Mouse (Mus musculus) thymus, postnatal 14 days (tissue): ENCODE data around the gene Ccdc58.
"Not testable (repeated sequence)": the region's sequence is repeated elsewhere in the genome, so short reads cannot be mapped to it uniquely, and the experiment has no call there.

ENCODE experiments used
- DNase-seq: peaks from one replicate; pipeline ENCODE4 v3.0.0; 2021

The Ccdc58 gene

DNA sequence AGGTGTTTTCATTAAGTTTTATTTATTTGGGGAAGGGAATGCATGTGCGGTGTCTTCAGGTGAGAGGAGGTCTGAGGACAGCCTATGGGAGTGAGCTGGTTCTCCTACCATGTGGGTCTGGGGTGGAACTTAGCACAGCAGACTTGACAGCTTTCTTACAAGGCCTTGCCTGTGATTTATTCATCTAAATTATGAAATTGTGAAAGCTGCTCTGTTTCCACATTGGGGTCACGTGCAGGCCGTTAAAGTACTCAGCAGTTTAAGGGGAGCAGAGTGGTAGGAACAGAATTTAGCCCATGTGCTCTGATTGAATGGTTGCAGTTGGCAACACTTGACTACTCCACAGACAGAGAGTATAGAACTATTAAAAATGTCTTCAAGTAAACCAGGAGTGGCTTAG, 8.4 kb downstream of the Ccdc58 start:
- DNase-seq, result no peak

DNA sequence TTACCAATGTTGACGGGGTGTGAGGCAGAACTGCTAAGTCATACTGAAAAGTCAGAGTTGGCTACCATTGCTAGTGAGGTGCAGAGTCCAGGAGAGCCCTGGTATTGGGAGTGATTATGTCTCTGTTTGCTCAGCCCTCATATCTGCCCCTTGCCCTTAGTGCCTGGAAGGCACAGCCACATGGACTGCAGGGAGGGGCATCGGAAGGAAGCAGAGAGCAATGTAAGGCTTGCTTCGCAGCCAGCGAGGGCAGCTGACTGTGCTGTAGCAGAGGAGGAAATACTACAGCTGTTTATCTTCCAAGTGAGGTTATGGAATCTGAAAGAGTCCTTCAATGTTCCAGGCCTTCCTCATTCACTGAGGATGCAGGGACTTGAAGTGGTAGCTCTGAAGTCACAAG, 16.4 kb downstream of the Ccdc58 start:
- DNase-seq, result no peak

DNA sequence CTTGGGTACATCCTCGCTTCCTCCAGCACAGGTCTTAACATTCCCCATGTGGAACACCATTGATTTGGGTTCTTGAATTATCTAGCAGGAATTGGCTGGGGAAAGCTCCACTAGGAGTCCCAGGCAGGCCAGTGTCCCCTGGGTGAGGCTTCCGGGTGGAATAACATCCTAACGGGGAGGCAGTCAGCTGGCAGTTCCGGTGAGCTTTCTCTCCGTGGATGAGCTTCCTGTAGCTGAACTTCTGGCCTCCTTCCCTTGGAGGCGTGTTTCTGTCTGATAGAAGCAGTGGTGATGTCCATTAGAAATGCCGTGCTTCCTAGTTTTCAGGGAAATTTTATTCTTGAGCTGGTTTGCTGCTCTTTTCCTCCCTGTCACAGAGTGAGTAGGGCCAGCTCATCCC, 17.6 kb downstream of the Ccdc58 start:
- no peak for DNase-seq

DNA sequence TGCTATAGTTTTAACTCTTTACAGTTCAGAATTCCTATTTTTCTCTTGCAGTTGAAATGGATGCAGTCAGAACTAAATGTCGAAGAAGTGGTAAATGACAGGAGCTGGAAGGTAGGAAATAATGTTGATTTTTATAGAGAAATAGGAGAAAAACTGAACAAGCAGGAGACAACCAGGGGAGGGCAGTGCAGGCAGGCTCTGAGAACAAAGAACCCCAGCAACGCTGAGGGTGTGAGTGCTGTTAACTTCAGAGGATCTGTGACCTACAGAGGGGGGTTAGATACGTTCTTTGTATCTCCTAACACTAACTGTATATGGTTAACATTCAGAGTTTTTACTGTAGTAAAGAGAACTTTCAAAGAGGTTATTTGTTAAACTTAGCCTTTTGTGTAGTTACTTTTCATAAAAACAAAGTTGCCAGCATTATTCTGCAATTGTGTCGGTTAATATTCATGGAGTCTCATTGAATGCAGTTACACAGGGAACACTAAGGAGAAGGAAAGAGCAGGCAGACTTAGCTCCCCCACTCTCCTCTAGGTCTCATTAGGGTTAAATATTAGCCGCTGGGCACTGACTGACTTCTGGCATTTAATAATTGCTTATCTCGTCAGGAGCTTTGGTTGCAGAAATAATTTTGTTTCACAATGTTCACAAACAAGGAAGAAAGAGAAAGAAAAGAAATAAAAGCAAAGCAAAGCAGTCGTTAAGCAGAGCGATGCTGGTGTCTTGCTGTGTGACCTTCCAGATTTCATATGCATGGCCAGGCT, 18.5 kb downstream of the Ccdc58 start:
- DNase-seq, result no peak

DNA sequence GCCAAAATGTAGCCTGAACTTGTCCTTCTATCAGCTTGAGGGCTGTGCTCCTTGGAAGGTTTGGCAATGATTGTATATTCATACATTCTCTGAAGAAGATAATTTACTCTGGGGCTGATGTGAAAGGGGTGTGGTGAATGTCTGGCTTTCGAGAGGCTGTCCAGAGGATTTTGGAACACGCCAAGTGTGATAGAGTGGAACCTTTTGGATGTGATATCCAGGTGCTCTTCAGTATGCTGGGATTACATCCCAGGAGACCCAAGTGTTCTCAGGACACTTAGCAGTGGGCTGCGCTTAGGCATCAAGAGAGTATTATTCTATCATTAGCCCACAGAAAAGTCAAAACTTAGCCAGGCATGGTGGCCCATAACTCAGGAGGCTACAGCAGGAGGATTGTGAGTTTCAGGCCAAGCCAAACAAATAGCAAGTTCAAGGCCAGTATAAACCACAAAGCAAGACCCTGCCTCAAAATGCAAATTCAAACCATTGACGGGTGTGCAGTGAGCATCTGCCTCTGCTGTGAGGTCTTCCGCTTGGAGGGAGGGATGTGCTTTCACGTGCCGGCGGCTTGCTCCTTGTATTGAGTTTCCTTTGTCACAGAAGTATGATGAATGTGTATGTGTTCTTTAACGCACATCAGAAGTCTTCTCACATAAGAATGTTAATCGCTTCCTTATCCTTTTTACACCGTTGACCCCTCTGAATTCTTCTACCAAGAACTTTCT, 19.5 kb downstream of the Ccdc58 start:
- DNase-seq, result no peak

DNA sequence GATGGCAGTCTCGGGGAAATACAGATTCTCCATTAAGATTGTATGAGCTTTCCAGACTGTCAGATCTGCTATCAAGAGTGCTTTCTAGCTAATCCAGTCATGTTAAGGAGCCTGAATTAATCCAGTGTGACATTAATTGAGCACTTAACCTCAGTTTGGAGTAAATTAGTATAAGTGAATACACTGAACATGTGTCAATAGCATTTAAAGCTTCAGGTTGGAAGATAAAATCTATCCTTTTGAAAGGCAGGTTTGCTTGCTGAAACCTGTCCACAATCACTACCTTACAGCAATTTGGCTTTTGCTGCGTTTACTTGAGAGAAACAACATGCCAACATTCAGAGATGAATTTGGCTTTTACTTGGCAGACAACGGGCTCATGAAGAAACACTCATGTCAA, 22.6 kb downstream of the Ccdc58 start:
- DNase-seq, result no peak

DNA sequence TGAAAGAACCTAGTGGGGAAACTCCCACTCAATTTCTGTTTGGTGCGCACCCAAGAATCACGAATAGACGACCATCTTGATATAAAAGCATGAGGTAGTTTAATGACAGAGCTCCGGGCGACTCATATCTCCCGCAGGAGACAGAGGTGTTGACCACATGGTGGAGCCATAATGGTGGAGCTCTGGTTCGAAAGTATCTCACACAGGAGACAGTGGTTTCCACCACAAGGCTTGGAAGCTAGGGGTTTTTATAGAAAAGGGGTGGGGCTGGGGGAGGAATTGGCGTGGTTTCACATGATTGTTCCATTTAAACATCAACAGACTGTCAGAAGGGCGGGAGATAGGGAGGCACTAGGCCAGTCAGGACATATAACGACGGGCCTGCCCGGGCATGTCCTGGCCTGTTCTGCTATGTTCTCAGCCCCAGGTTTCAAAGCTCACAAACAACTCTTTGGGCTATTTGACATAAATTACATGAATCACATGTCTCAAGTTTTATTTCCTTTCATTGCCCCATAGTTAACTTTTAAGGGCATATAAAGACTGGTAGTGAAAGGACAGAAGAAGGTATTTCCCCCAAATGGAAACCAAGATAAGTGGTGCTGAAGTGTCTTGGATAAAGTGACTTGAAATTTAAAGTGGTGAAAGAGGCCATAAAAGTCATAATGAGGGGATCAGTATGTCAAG, 26.5 kb downstream of the Ccdc58 start:
- DNase-seq, result not testable (repeated sequence)

DNA sequence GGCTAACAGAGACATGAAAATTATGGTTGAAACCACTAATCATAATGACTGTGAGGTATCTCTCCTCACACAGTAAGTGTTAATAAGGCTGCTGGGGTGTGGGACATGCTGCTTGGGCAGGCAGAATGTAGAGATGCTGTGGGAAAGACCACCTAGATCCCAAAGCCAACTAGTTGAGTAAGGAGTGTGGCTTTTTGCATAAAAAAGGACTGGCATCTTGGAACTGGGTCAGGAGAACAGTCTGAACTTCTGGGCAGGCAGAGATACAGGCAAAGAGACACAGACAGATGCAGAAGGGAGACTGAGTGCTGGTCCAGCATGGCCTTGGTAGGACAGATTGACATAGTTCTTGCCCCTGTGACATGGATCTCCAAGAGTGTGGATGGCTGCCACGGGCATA, 30.0 kb downstream of the Ccdc58 start:
- no peak for DNase-seq

DNA sequence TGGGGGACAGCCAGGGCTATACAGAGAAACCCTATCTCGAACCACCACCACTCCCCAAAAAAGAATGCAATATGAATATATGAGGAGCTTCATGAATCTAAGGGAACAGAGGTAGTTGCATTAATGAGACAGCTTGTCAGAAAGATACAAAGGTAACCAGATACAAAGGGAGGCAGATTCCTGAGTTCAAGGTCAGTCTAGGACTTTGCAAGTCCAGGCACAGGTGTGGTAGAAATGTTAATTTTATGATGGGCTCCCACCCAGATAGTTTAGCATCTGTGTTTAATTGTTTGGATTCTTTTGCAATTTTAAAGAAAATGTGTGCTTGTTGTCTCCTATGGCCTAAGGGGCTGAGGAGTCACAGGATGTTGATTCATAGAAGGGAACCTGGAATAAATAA, 30.7 kb downstream of the Ccdc58 start:
- no peak for DNase-seq

DNA sequence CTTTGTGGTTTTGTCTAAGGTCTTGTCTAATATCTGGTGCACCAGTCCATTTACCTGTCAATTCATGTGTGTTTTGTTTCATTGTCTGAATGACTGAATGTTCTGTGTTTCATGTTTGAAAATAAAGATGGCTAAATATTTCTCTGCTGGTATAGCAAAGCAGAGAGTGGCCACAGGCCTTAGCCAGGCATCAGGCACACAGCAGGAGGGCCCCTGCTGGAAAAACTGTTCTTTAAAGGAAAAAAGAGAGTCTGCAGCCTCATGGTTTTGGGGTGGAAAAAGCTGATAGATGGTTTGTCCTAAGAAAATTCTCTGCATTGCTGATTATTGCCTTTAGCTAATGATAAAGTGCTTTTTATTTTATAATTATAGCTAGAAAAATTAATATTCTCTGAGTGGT, 40.0 kb downstream of the Ccdc58 start:
- not testable (repeated sequence) for DNase-seq

DNA sequence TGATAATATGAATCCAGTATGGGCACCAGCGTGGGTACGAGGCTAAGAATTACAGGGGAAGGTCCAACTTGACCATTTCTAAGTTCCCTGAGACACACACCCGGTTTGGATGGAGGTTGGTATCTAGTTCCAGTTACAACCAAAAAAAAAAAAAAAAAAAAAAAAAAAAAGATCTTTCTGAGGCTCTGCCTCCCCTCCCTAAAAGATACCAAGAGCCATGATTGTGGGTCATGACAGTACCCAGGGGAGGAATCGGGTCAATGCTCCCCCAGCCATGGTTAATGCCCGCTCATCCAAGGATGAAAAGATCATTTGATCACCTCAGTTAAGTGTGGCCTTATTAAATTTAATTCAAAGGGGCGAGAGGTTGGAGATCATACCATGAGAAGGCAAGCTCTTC, 44.3 kb downstream of the Ccdc58 start:
- not testable (repeated sequence) for DNase-seq

DNA sequence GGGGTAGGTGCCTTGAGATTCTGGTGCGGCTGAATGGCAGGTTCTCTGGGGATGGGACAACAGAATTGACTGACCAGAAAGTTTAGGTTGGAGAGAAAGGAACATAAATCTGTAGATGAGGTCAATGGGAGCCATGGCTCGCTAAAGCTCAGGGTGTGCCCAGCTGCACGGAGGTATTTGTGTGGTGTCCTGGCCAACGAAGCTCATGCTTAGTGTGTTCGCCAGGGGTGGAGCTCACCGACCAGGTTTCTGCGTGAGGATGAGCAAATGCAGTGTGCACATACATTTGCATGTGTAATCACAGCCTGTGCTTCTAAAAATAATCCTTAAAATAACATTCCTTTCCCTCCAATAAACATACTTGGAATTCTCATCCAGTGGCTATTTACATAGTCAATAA, 56.6 kb downstream of the Ccdc58 start:
- no peak for DNase-seq

DNA sequence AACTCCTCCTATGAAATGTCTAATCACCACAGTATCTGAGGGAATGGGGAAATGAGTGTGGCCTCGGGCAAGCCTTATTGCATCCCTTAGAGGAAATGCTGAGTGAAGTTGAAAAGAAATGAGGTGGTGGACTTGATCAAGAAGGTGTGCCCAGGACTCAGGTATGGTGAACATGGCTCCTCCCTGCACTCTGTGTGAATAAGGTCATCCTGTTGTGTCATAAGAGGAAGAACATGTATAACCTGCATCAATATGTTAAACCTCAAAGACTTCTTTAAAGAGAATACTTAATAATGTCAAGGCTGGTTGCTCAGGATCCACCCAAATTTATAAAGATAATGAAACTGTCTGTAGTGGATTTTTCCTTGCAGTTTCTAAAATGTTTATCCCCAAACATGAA, 59.7 kb downstream of the Ccdc58 start, which contains the start of gene Csta1:
TSS of gene Csta1 (minus strand) at position 101 of the 400 bp plus-strand sequence.
- no peak for DNase-seq

DNA sequence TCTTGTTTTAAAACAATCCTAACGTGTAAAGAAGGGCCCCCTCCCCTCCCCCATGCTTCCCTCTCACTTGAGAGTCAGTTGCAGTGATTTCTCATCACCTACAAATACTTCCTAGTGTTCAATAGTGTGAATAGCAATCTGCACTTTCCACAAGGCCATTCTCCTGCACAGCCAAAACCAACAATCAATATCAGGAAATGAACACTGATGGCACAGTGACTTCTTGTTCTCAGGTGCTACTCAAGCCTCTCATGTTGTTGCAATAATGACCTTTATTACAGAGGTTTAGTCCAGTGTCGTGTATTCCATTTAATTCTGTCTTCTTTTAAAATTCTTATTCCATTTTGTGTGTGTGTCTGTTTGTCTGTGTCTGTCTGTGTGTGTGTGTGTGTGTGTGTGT, 66.7 kb downstream of the Ccdc58 start:
- DNase-seq, result no peak
